Mouse (Mus musculus) kidney, postnatal 0 days (tissue): ENCODE data around the gene Tbc1d21. TPM values are rescaled to one million over a fixed set of nuclear protein-coding genes. Genes with fewer than 3 reads are reported as not detected.

Experiments
- ATAC-seq: fragments of 200-750 bp; cut with Nextera tagmentation; replicated peaks from 2 replicates; pipeline ENCODE4 v1.8.0; 2017; ENCODE audit warnings: low read depth, moderate number of reproducible peaks, moderate TSS enrichment, moderate library complexity; ENCODE audit not compliant: low FRiP score
- DNase-seq: peaks from one replicate; pipeline ENCODE4 v3.0.0-alpha.2; 2016; ENCODE audit warnings: low spot score
- H3K27ac ChIP-seq: fragments of 300-500 bp; sonication (generic); 2 replicates; pipeline ENCODE4 v1.5.1; 2014; ENCODE audit warnings: mild to moderate bottlenecking
- H3K27me3 ChIP-seq: fragments of 300-500 bp; sonication (generic); 2 replicates; pipeline ENCODE4 v1.6.1; 2014; ENCODE audit warnings: low read length, mixed read lengths; ENCODE audit not compliant: insufficient read depth
- H3K36me3 ChIP-seq: fragments of 300-500 bp; sonication (generic); 2 replicates; pipeline ENCODE4 v1.6.1; 2014; ENCODE audit warnings: low read length, mixed read lengths; ENCODE audit not compliant: insufficient read depth
- H3K4me1 ChIP-seq: fragments of 300-500 bp; sonication (generic); replicated peaks from 2 replicates; pipeline ENCODE4 v1.6.1; 2014; ENCODE audit warnings: antibody characterized with exemption, low read length, mixed read lengths; ENCODE audit not compliant: insufficient read depth
- H3K4me2 ChIP-seq: fragments of 300-500 bp; sonication (generic); 2 replicates; pipeline ENCODE4 v1.6.1; 2014; ENCODE audit warnings: mild to moderate bottlenecking, low read length, moderate library complexity, mixed read lengths
- H3K4me3 ChIP-seq: fragments of 300-500 bp; sonication (generic); replicated peaks from 2 replicates; pipeline ENCODE4 v1.5.1; 2014; ENCODE audit warnings: low read depth, low read length
- H3K9ac ChIP-seq: fragments of 300-500 bp; sonication (generic); 2 replicates; pipeline ENCODE4 v1.6.1; 2014; ENCODE audit warnings: low read depth, low read length
- H3K9me3 ChIP-seq: fragments of 300-500 bp; sonication (generic); replicated peaks from 2 replicates; pipeline ENCODE4 v1.6.1; 2016; ENCODE audit warnings: low read length, inconsistent platforms, mixed read lengths
- CTCF ChIP-seq: IDR thresholded peaks from 2 replicates; pipeline ENCODE4 v1.5.1; 2016; ENCODE audit warnings: antibody characterized with exemption, low read depth, mild to moderate bottlenecking, moderate library complexity
- WGBS: fragments of 180-500 bp; shearing (Covaris S2); extraction: QIAGEN DNeasy Blood & Tissue Kit; methylation state at CpG from one replicate; pipeline ENCODE4 v1.1.7; 2014; 5-methylcytosine and 5-hydroxymethylcytosine counted together
- polyA plus RNA-seq: library from polyadenylated mRNA; unstranded; fragments of >200 nt; fragmentation: Nextera tagmentation; extraction: Ambion mirVana; gene quantifications from 2 replicates; pipeline ENCODE4 v1.2.1, GENCODE M21; 2015

Gene Tbc1d21
- polyA plus RNA-seq, 1 experiment from 2014 or later, result not detected

- Histone ChIP-seq H3K4me1 (no peaks in the 10 kb centered on the region), H3K36me3 (no peaks in the 10 kb centered on the region), H3K9me3 (no peaks in the 10 kb centered on the region), H3K27ac (no peak overlapping the region), H3K4me3 (no peak overlapping the region), H3K9ac (no peak overlapping the region), H3K4me2 (no peak overlapping the region), H3K27me3 (no peaks in the 10 kb centered on the region)
- DNase-seq (no peak), ATAC-seq (no peak)
- WGBS, result 84% methylated on average over 6 of the region's 6 CpGs
- no peak for TF ChIP-seq CTCF
These were observed 22.5 kb downstream of the Tbc1d21 start for GRCm38 (mm10) chr9:58347795-58348194.

- no peak for TF ChIP-seq CTCF
- DNase-seq (peak; percentile 27), ATAC-seq (no peak)
- Histone ChIP-seq H3K4me2 (no peak overlapping the region), H3K27me3 (no peaks in the 10 kb centered on the region), H3K36me3 (no peaks in the 10 kb centered on the region), H3K4me1 (no peaks in the 10 kb centered on the region), H3K9ac (no peak overlapping the region), H3K27ac (no peak overlapping the region), H3K4me3 (no peak overlapping the region), H3K9me3 (no peaks in the 10 kb centered on the region)
- 31% methylated on average over 10 of the region's 10 CpGs for WGBS
These were observed 23.8 kb downstream of the Tbc1d21 start for GRCm38 (mm10) chr9:58346498-58346897.

- no peak overlapping the region for H3K9ac ChIP-seq
- DNase-seq (no peak), ATAC-seq (no peak)
- H3K4me1 ChIP-seq, result no peaks in the 10 kb centered on the region
- no peaks in the 10 kb centered on the region for H3K36me3 ChIP-seq
- H3K9me3 ChIP-seq, result no peaks in the 10 kb centered on the region
- H3K4me3 ChIP-seq, result no peak overlapping the region
- no peaks in the 10 kb centered on the region for H3K27me3 ChIP-seq
- no peak for TF ChIP-seq CTCF
- H3K4me2 ChIP-seq, result no peak overlapping the region
- 59% methylated on average over 7 of the region's 7 CpGs for WGBS
- no peak overlapping the region for H3K27ac ChIP-seq
These were observed 24.3 kb downstream of the Tbc1d21 start for GRCm38 (mm10) chr9:58345963-58346362.

GRCm38 (mm10) chr9:58341795-58342194 is 28.5 kb downstream of the Tbc1d21 start:
- Histone ChIP-seq H3K4me2 (no peak overlapping the region), H3K4me3 (no peak overlapping the region), H3K9ac (no peak overlapping the region), H3K36me3 (no peaks in the 10 kb centered on the region), H3K4me1 (no peaks in the 10 kb centered on the region), H3K27ac (no peak overlapping the region), H3K9me3 (no peaks in the 10 kb centered on the region), H3K27me3 (no peaks in the 10 kb centered on the region)
- no peak for DNase-seq
- no peak; the same call in 1 of the 2 replicates for TF ChIP-seq CTCF
- ATAC-seq, result no peak
- 82% methylated on average over 1 of the region's 1 CpGs for WGBS

- H3K36me3 ChIP-seq, result no peaks in the 10 kb centered on the region
- no peak overlapping the region for H3K4me2 ChIP-seq
- no peak for TF ChIP-seq CTCF
- WGBS, result 66% methylated on average over 8 of the region's 8 CpGs
- H3K27me3 ChIP-seq, result no peaks in the 10 kb centered on the region
- H3K9me3 ChIP-seq, result no peaks in the 10 kb centered on the region
- no peaks in the 10 kb centered on the region for H3K4me1 ChIP-seq
- ATAC-seq, result no peak
- no peak overlapping the region for H3K9ac ChIP-seq
- no peak for DNase-seq
- H3K4me3 ChIP-seq, result no peak overlapping the region
- no peak overlapping the region for H3K27ac ChIP-seq
These were observed 33.5 kb downstream of the Tbc1d21 start for GRCm38 (mm10) chr9:58336650-58337281.

GRCm38 (mm10) chr9:58331276-58331675 is 39.0 kb downstream of the Tbc1d21 start:
- ATAC-seq (no peak), DNase-seq (no peak)

GRCm38 (mm10) chr9:58330293-58330692 is 40.0 kb downstream of the Tbc1d21 start:
- no peak overlapping the region for H3K27ac ChIP-seq
- ATAC-seq (no peak), DNase-seq (peak; percentile 78)
- 24% methylated on average over 5 of the region's 5 CpGs for WGBS
- H3K4me3 ChIP-seq, result no peak overlapping the region
- H3K4me1 ChIP-seq, result no peaks in the 10 kb centered on the region
- H3K4me2 ChIP-seq, result no peak overlapping the region
- no peak overlapping the region for H3K9ac ChIP-seq
- H3K9me3 ChIP-seq, result no peaks in the 10 kb centered on the region
- no peaks in the 10 kb centered on the region for H3K27me3 ChIP-seq
- peak; percentile 86 for TF ChIP-seq CTCF
- H3K36me3 ChIP-seq, result no peaks in the 10 kb centered on the region

More at GRCm38 (mm10) chr9:58331276-58331675, 39.0 kb downstream of the Tbc1d21 start:
- H3K4me1 ChIP-seq, result no peaks in the 10 kb centered on the region
- no peak overlapping the region for H3K4me2 ChIP-seq
- no peaks in the 10 kb centered on the region for H3K9me3 ChIP-seq
- no peak for TF ChIP-seq CTCF
- H3K27me3 ChIP-seq, result no peaks in the 10 kb centered on the region
- no peak overlapping the region for H3K9ac ChIP-seq
- 52% methylated on average over 3 of the region's 3 CpGs for WGBS
- H3K4me3 ChIP-seq, result no peak overlapping the region
- no peaks in the 10 kb centered on the region for H3K36me3 ChIP-seq
- H3K27ac ChIP-seq, result no peak overlapping the region
